Mouse (Mus musculus) kidney, embryonic 16.5 days (tissue): Measurements from ENCODE around the gene Akap7. TPM values are rescaled to one million over a fixed set of nuclear protein-coding genes. Genes with fewer than 3 reads are reported as not detected.

ENCODE experiments used
- ATAC-seq: fragments of 200-750 bp; cut with Nextera tagmentation; 2 replicates; pipeline ENCODE4 v1.8.0; 2017; ENCODE audit warnings: moderate TSS enrichment; ENCODE audit not compliant: low FRiP score, low TSS enrichment
- H3K27ac ChIP-seq: fragments of 300-500 bp; sonication (generic); 2 replicates; pipeline ENCODE4 v1.5.1; 2014; ENCODE audit warnings: low read length
- H3K27me3 ChIP-seq: fragments of 300-500 bp; sonication (generic); 2 replicates; pipeline ENCODE4 v1.6.1; 2014; ENCODE audit warnings: low read length, control low read depth, mixed read lengths; ENCODE audit not compliant: insufficient read depth
- H3K36me3 ChIP-seq: fragments of 300-500 bp; sonication (generic); 2 replicates; pipeline ENCODE4 v1.6.1; 2014; ENCODE audit warnings: low read length, control low read depth, mixed read lengths; ENCODE audit not compliant: insufficient read depth
- H3K4me1 ChIP-seq: fragments of 300-500 bp; sonication (generic); 2 replicates; pipeline ENCODE4 v1.6.1; 2014; ENCODE audit warnings: low read length, control low read depth, mixed read lengths; ENCODE audit not compliant: insufficient read depth
- H3K4me2 ChIP-seq: fragments of 300-500 bp; sonication (generic); replicated peaks from 2 replicates; pipeline ENCODE4 v1.6.1; 2014; ENCODE audit warnings: low read depth, low read length
- H3K4me3 ChIP-seq: fragments of 300-500 bp; sonication (generic); 2 replicates; pipeline ENCODE4 v1.5.1; 2014; ENCODE audit warnings: mild to moderate bottlenecking, low read length
- H3K9ac ChIP-seq: fragments of 300-500 bp; sonication (generic); replicated peaks from 2 replicates; pipeline ENCODE4 v1.6.1; 2014; ENCODE audit warnings: low read length
- H3K9me3 ChIP-seq: fragments of 300-500 bp; sonication (generic); 2 replicates; pipeline ENCODE4 v1.6.1; 2016; ENCODE audit warnings: low read length, control low read depth
- WGBS: fragments of 180-500 bp; shearing (Covaris S2); extraction: QIAGEN DNeasy Blood & Tissue Kit; methylation state at CpG from one replicate; pipeline ENCODE4 v1.1.7; 2014; 5-methylcytosine and 5-hydroxymethylcytosine counted together
- polyA plus RNA-seq: library from polyadenylated mRNA; unstranded; fragments of >200 nt; fragmentation: Nextera tagmentation; extraction: Ambion mirVana; gene quantifications from 2 replicates; pipeline ENCODE4 v1.2.1, GENCODE M21; 2015

Akap7 gene
- polyA plus RNA-seq, result 12.6 and 18.9 TPM in 2 replicates

- ATAC-seq, result no peak
- no peak within 1 kb of the TSS for H3K4me3 ChIP-seq
Observed at GRCm38 (mm10) chr10:25307770-25308169, at the start of gene Akap7. Gene Akap7, minus strand, starts transcription at chr10:25307870.

GRCm38 (mm10) chr10:25354390-25354789 is 46.7 kb upstream of the Akap7 start:
- H3K27me3 ChIP-seq, result no peaks in the 10 kb centered on the region
- 91% methylated on average over 7 of the region's 7 CpGs for WGBS
- H3K9me3 ChIP-seq, result no peaks in the 10 kb centered on the region
- H3K9ac ChIP-seq, result no peak overlapping the region
- no peaks in the 10 kb centered on the region; the same call in 1 of the 2 replicates for H3K4me1 ChIP-seq
- H3K36me3 ChIP-seq, result no peaks in the 10 kb centered on the region
- no peak for ATAC-seq
- H3K27ac ChIP-seq, result no peak overlapping the region
- no peak overlapping the region for H3K4me2 ChIP-seq
- no peak overlapping the region for H3K4me3 ChIP-seq

More at GRCm38 (mm10) chr10:25307770-25308169, at the start of gene Akap7:
- Histone ChIP-seq H3K9ac (no peak within 1 kb of the TSS), H3K4me1 (no peaks in the 10 kb centered on the region), H3K27me3 (no peaks in the 10 kb centered on the region), H3K9me3 (no peaks in the 10 kb centered on the region), H3K4me2 (no peak within 1 kb of the TSS), H3K36me3 (no peaks in the 10 kb centered on the region), H3K27ac (no peak within 1 kb of the TSS)
- WGBS, result 88% methylated on average over 9 of the region's 9 CpGs

DNA sequence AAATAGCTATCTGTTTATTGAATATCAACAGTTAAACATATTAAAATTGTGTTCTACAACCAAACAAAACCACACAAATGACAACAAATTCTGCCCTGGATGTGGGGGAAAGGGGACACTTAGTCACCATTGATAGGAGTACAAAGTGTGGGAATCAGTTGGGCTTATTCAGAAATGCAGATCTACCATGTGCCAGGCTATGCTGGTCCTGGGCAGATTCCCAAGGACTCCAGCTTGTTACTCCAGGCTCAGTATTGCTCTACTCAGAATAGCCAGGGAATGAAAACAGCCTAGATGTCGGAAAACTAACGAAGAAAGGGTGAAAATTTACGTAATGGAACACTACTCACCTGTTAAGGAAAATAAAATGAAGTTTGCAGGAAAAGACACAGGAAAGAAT is 46.3 kb upstream of the Akap7 start:
- Histone ChIP-seq H3K4me1 (no peaks in the 10 kb centered on the region; the same call in 1 of the 2 replicates), H3K4me3 (no peak overlapping the region), H3K36me3 (no peaks in the 10 kb centered on the region), H3K27ac (no peak overlapping the region), H3K9ac (no peak overlapping the region), H3K27me3 (no peaks in the 10 kb centered on the region), H3K4me2 (no peak overlapping the region), H3K9me3 (no peaks in the 10 kb centered on the region)
- 86% methylated on average over 3 of the region's 3 CpGs for WGBS
- ATAC-seq, result no peak

GRCm38 (mm10) chr10:25342801-25343200 is 35.1 kb upstream of the Akap7 start:
- Histone ChIP-seq H3K9ac (no peak overlapping the region), H3K4me1 (no peaks in the 10 kb centered on the region), H3K36me3 (no peaks in the 10 kb centered on the region), H3K27me3 (no peaks in the 10 kb centered on the region), H3K4me2 (no peak overlapping the region), H3K27ac (no peak overlapping the region), H3K9me3 (peaks cover 6% of the 10 kb centered on the region; the same call in 1 of the 2 replicates), H3K4me3 (no peak overlapping the region)
- no peak for ATAC-seq

GRCm38 (mm10) chr10:25340675-25341074 is 33.0 kb upstream of the Akap7 start:
- no peaks in the 10 kb centered on the region for H3K27me3 ChIP-seq
- no peak overlapping the region for H3K9ac ChIP-seq
- WGBS, result 96% methylated on average over 5 of the region's 5 CpGs
- no peak overlapping the region for H3K27ac ChIP-seq
- H3K9me3 ChIP-seq, result peaks cover 6% of the 10 kb centered on the region; the same call in 1 of the 2 replicates
- H3K4me1 ChIP-seq, result no peaks in the 10 kb centered on the region
- H3K4me3 ChIP-seq, result no peak overlapping the region
- H3K4me2 ChIP-seq, result no peak overlapping the region
- no peaks in the 10 kb centered on the region for H3K36me3 ChIP-seq
- ATAC-seq, result no peak

DNA sequence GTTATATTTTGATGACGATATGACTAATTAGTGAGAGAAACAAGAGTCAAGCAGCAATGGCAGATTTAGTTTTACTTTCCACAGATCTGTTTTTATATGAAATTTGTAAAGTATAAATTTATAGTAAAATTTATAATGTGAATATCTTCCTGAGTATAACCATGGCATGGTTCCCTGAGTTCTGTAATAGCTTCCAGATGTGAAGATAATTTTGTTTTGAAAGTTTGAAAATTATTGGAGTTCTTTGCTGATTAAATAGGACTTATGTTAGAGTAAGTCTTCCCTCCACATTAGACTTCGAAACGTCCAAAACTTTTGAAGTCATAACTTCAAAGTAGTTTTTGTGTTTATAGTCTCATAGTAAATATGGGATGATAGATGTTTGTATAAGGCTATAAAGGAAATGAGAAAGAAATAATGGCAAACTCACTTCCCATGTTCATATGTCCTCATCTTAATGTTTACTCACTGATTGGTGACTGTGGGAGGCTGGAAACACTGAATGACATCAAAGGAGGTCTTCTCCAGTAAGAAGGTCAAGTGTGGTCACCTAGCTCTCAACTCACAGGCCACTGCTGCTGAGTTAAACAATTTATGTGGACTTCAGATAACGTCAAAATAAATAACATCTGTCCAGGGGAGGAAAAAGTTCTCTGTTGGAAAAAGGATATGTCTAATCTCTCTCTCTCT is 25.9 kb upstream of the Akap7 start:
- H3K27me3 ChIP-seq, result no peaks in the 10 kb centered on the region
- no peak overlapping the region for H3K27ac ChIP-seq
- no peaks in the 10 kb centered on the region for H3K4me1 ChIP-seq
- no peak overlapping the region for H3K4me3 ChIP-seq
- WGBS, result 54% methylated on average over 4 of the region's 4 CpGs
- peak; percentile 68 for ATAC-seq
- 0 out of 2 replicates have a peak, but pooled peaks cover 2% of the 10 kb centered on the region for H3K9me3 ChIP-seq
- no peaks in the 10 kb centered on the region for H3K36me3 ChIP-seq
- no peak overlapping the region for H3K4me2 ChIP-seq
- H3K9ac ChIP-seq, result no peak overlapping the region

GRCm38 (mm10) chr10:25331321-25332049 is 23.8 kb upstream of the Akap7 start:
- Histone ChIP-seq H3K36me3 (no peaks in the 10 kb centered on the region), H3K27ac (no peak overlapping the region), H3K9ac (no peak overlapping the region), H3K4me1 (no peaks in the 10 kb centered on the region), H3K27me3 (no peaks in the 10 kb centered on the region), H3K4me3 (no peak overlapping the region), H3K9me3 (0 out of 2 replicates have a peak, but pooled peaks cover 2% of the 10 kb centered on the region), H3K4me2 (no peak overlapping the region)
- WGBS, result 61% methylated on average over 9 of the region's 9 CpGs
- 0 out of 2 replicates have a peak, but pooled peaks have one; percentile 57 for ATAC-seq

DNA sequence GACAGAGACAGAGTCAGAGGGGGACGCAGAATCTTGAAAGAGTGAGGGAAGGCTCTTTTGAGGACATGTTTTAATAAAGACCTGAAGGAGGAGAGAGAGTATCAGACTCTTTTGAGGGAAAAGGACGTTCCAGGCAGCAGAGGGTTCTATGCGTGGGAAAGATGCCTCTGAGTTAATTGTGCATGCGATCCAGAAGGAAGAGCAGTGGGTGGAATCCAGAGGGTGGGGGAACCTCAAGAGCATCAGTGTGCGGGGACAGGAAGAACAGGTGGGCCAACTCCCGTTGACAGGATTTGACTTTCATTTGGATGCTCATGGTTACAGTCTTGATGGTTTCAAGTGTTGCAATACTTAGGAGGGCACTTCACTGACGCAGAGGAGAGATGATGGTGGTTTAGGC is 22.4 kb upstream of the Akap7 start:
- Histone ChIP-seq H3K36me3 (no peaks in the 10 kb centered on the region), H3K9ac (no peak overlapping the region), H3K4me2 (no peak overlapping the region), H3K27me3 (no peaks in the 10 kb centered on the region), H3K4me1 (no peaks in the 10 kb centered on the region), H3K4me3 (no peak overlapping the region), H3K27ac (no peak overlapping the region), H3K9me3 (0 out of 2 replicates have a peak, but pooled peaks cover 2% of the 10 kb centered on the region)
- no peak for ATAC-seq
- WGBS, result 64% methylated on average over 7 of the region's 7 CpGs

GRCm38 (mm10) chr10:25327511-25327910 is 19.8 kb upstream of the Akap7 start:
- no peaks in the 10 kb centered on the region for H3K4me1 ChIP-seq
- no peak for ATAC-seq
- no peaks in the 10 kb centered on the region for H3K27me3 ChIP-seq
- no peaks in the 10 kb centered on the region for H3K36me3 ChIP-seq
- no peak overlapping the region for H3K4me3 ChIP-seq
- H3K9me3 ChIP-seq, result no peaks in the 10 kb centered on the region
- no peak overlapping the region for H3K4me2 ChIP-seq
- 80% methylated on average over 6 of the region's 6 CpGs for WGBS
- H3K27ac ChIP-seq, result no peak overlapping the region
- no peak overlapping the region for H3K9ac ChIP-seq

- Histone ChIP-seq H3K9ac (no peak overlapping the region), H3K4me3 (no peak overlapping the region), H3K9me3 (no peaks in the 10 kb centered on the region), H3K4me2 (no peak overlapping the region), H3K36me3 (no peaks in the 10 kb centered on the region), H3K27ac (no peak overlapping the region), H3K27me3 (no peaks in the 10 kb centered on the region), H3K4me1 (no peaks in the 10 kb centered on the region)
- 63% methylated on average over 4 of the region's 4 CpGs for WGBS
- no peak for ATAC-seq
Observed at GRCm38 (mm10) chr10:25325690-25326089, 18.0 kb upstream of the Akap7 start.
